Mouse (Mus musculus) neural tube, embryonic 11.5 days (tissue): ENCODE measurements at regions not wholly inside any gene's neighbourhood (a gene's known extent, or its start where the extent isn't known, plus 50 kb on each side); places are given as distances from the start of the nearest gene placed in this dataset.

Source experiments
- ATAC-seq: fragments of 200-750 bp; cut with Nextera tagmentation; 2 replicates; pipeline ENCODE4 v1.8.0; 2017; ENCODE audit warnings: moderate number of reproducible peaks, mild to moderate bottlenecking, moderate TSS enrichment, moderate library complexity; ENCODE audit not compliant: insufficient read depth, low FRiP score, low TSS enrichment
- DNase-seq: peaks from one replicate; pipeline ENCODE4 v3.0.0-alpha.2; 2015; ENCODE audit warnings: low spot score
- H3K27ac ChIP-seq: fragments of 300-500 bp; sonication (generic); 2 replicates; pipeline ENCODE4 v1.5.1; 2014; ENCODE audit warnings: low read depth, mild to moderate bottlenecking, low read length
- H3K27me3 ChIP-seq: fragments of 300-500 bp; sonication (generic); 2 replicates; pipeline ENCODE4 v1.6.1; 2014; ENCODE audit warnings: mild to moderate bottlenecking, low read length, mixed read lengths; ENCODE audit not compliant: control insufficient read depth, insufficient read depth
- H3K36me3 ChIP-seq: fragments of 300-500 bp; sonication (generic); 2 replicates; pipeline ENCODE4 v1.6.1; 2014; ENCODE audit warnings: mild to moderate bottlenecking, low read length, moderate library complexity, mixed read lengths; ENCODE audit not compliant: control insufficient read depth, insufficient read depth
- H3K4me1 ChIP-seq: fragments of 300-500 bp; sonication (generic); 2 replicates; pipeline ENCODE4 v1.6.1; 2014; ENCODE audit warnings: low read length, mixed read lengths; ENCODE audit not compliant: control insufficient read depth, insufficient read depth
- H3K4me2 ChIP-seq: fragments of 300-500 bp; sonication (generic); 2 replicates; pipeline ENCODE4 v1.6.1; 2014; ENCODE audit warnings: low read depth, mild to moderate bottlenecking, moderate library complexity
- H3K4me3 ChIP-seq: fragments of 300-500 bp; sonication (generic); 2 replicates; pipeline ENCODE4 v1.5.1; 2014; ENCODE audit warnings: low read depth, low read length
- H3K9ac ChIP-seq: fragments of 300-500 bp; sonication (generic); 2 replicates; pipeline ENCODE4 v1.6.1; 2014; ENCODE audit warnings: mild to moderate bottlenecking, low read length
- H3K9me3 ChIP-seq: fragments of 300-500 bp; sonication (generic); 2 replicates; pipeline ENCODE4 v1.6.1; 2016; ENCODE audit warnings: low read length; ENCODE audit not compliant: control insufficient read depth
- WGBS: fragments of 180-500 bp; shearing (Covaris S2); extraction: QIAGEN DNeasy Blood & Tissue Kit; methylation state at CpG from one replicate; pipeline ENCODE4 v1.1.7; 2014; 5-methylcytosine and 5-hydroxymethylcytosine counted together

- H3K4me1 ChIP-seq, result no peaks in the 10 kb centered on the region
- ATAC-seq (no peak), DNase-seq (no peak)
- H3K9me3 ChIP-seq, result no peaks in the 10 kb centered on the region
- WGBS, result 89% methylated on average over 6 of the region's 6 CpGs
- no peaks in the 10 kb centered on the region for H3K36me3 ChIP-seq
- H3K9ac ChIP-seq, result no peak overlapping the region
- H3K27me3 ChIP-seq, result no peaks in the 10 kb centered on the region
- H3K4me3 ChIP-seq, result no peak overlapping the region
- H3K27ac ChIP-seq, result no peak overlapping the region
- H3K4me2 ChIP-seq, result no peak overlapping the region
Observed at GRCm38 (mm10) chr2:51374636-51375035, 225.7 kb upstream of the Rnd3 start.

- DNase-seq, result no peak
- H3K36me3 ChIP-seq, result no peaks in the 10 kb centered on the region
- no peaks in the 10 kb centered on the region for H3K9me3 ChIP-seq
- no peak overlapping the region for H3K4me3 ChIP-seq
- no peak overlapping the region for H3K4me2 ChIP-seq
- no peak overlapping the region for H3K9ac ChIP-seq
- no peak for ATAC-seq
- H3K4me1 ChIP-seq, result no peaks in the 10 kb centered on the region
- no peaks in the 10 kb centered on the region for H3K27me3 ChIP-seq
- H3K27ac ChIP-seq, result no peak overlapping the region
- 87% methylated on average over 3 of the region's 3 CpGs for WGBS
Observed at GRCm38 (mm10) chr2:51372771-51373170, 223.9 kb upstream of the Rnd3 start.

GRCm38 (mm10) chr2:51362825-51363616 lies 214.1 kb upstream of the Rnd3 start:
- DNase-seq, result no peak
- no peak overlapping the region for H3K4me2 ChIP-seq
- 83% methylated on average over 9 of the region's 9 CpGs for WGBS
- no peak overlapping the region for H3K9ac ChIP-seq
- ATAC-seq, result no peak
- H3K9me3 ChIP-seq, result no peaks in the 10 kb centered on the region
- no peaks in the 10 kb centered on the region for H3K27me3 ChIP-seq
- no peak overlapping the region for H3K27ac ChIP-seq
- H3K4me3 ChIP-seq, result no peak overlapping the region
- no peaks in the 10 kb centered on the region for H3K4me1 ChIP-seq
- H3K36me3 ChIP-seq, result no peaks in the 10 kb centered on the region

- Histone ChIP-seq H3K9me3 (no peaks in the 10 kb centered on the region), H3K4me1 (no peaks in the 10 kb centered on the region), H3K36me3 (no peaks in the 10 kb centered on the region), H3K27me3 (no peaks in the 10 kb centered on the region), H3K27ac (no peak overlapping the region), H3K9ac (no peak overlapping the region), H3K4me3 (no peak overlapping the region), H3K4me2 (no peak overlapping the region)
- DNase-seq (no peak), ATAC-seq (no peak)
- 84% methylated on average over 7 of the region's 7 CpGs for WGBS
Observed at GRCm38 (mm10) chr2:51355281-51355680, 206.4 kb upstream of the Rnd3 start.

GRCm38 (mm10) chr2:51354800-51355199 lies 205.9 kb upstream of the Rnd3 start:
- WGBS, result 93% methylated on average over 4 of the region's 4 CpGs
- Histone ChIP-seq H3K27me3 (no peaks in the 10 kb centered on the region), H3K4me3 (no peak overlapping the region), H3K9me3 (no peaks in the 10 kb centered on the region), H3K4me1 (no peaks in the 10 kb centered on the region), H3K9ac (no peak overlapping the region), H3K4me2 (no peak overlapping the region), H3K27ac (no peak overlapping the region), H3K36me3 (no peaks in the 10 kb centered on the region)
- DNase-seq (no peak), ATAC-seq (no peak)

- no peak overlapping the region for H3K27ac ChIP-seq
- H3K4me1 ChIP-seq, result no peaks in the 10 kb centered on the region
- 87% methylated on average over 2 of the region's 2 CpGs for WGBS
- H3K36me3 ChIP-seq, result no peaks in the 10 kb centered on the region
- H3K9ac ChIP-seq, result no peak overlapping the region
- H3K4me2 ChIP-seq, result no peak overlapping the region
- ATAC-seq (no peak), DNase-seq (no peak)
- H3K9me3 ChIP-seq, result no peaks in the 10 kb centered on the region
- H3K27me3 ChIP-seq, result no peaks in the 10 kb centered on the region
- H3K4me3 ChIP-seq, result no peak overlapping the region
Observed at GRCm38 (mm10) chr2:51349614-51350013, 200.7 kb upstream of the Rnd3 start.

GRCm38 (mm10) chr2:51348774-51349173 lies 199.9 kb upstream of the Rnd3 start:
- WGBS, result 84% methylated on average over 2 of the region's 2 CpGs
- ATAC-seq (no peak), DNase-seq (no peak)
- H3K4me2 ChIP-seq, result no peak overlapping the region
- no peaks in the 10 kb centered on the region for H3K4me1 ChIP-seq
- no peak overlapping the region for H3K4me3 ChIP-seq
- H3K9ac ChIP-seq, result no peak overlapping the region
- H3K9me3 ChIP-seq, result no peaks in the 10 kb centered on the region
- no peaks in the 10 kb centered on the region for H3K36me3 ChIP-seq
- H3K27ac ChIP-seq, result no peak overlapping the region
- no peaks in the 10 kb centered on the region for H3K27me3 ChIP-seq

- ATAC-seq, result no peak
- no peak for DNase-seq
- 89% methylated on average over 1 of the region's 1 CpGs for WGBS
Observed at GRCm38 (mm10) chr2:51347086-51347485, 198.2 kb upstream of the Rnd3 start.

GRCm38 (mm10) chr2:51342421-51342820 lies 193.5 kb upstream of the Rnd3 start:
- H3K4me3 ChIP-seq, result no peak overlapping the region
- 74% methylated on average over 1 of the region's 1 CpGs for WGBS
- H3K36me3 ChIP-seq, result no peaks in the 10 kb centered on the region
- DNase-seq (no peak), ATAC-seq (no peak)
- H3K27ac ChIP-seq, result no peak overlapping the region
- no peaks in the 10 kb centered on the region for H3K27me3 ChIP-seq
- H3K9ac ChIP-seq, result no peak overlapping the region
- no peaks in the 10 kb centered on the region for H3K9me3 ChIP-seq
- no peaks in the 10 kb centered on the region for H3K4me1 ChIP-seq
- H3K4me2 ChIP-seq, result no peak overlapping the region

More at GRCm38 (mm10) chr2:51347086-51347485, 198.2 kb upstream of the Rnd3 start:
- H3K9ac ChIP-seq, result no peak overlapping the region
- H3K27me3 ChIP-seq, result no peaks in the 10 kb centered on the region
- no peaks in the 10 kb centered on the region for H3K9me3 ChIP-seq
- H3K4me3 ChIP-seq, result no peak overlapping the region
- H3K4me2 ChIP-seq, result no peak overlapping the region
- H3K4me1 ChIP-seq, result no peaks in the 10 kb centered on the region
- no peak overlapping the region for H3K27ac ChIP-seq
- no peaks in the 10 kb centered on the region for H3K36me3 ChIP-seq
